Mouse (Mus musculus): Measurements from ENCODE around the gene Gas2l2. TPM values are rescaled to one million over a fixed set of nuclear protein-coding genes. Genes with fewer than 3 reads are reported as not detected.

The Gas2l2 gene
- polyA plus RNA-seq, 1 experiment from 2014 or later = not detected

GRCm38 (mm10) chr11:83455608-83456007, 26.4 kb upstream of the Gas2l2 start:
- Histone ChIP-seq H3K4me3 (no peak overlapping the region), H3K4me1 (peaks cover 41% of the 10 kb centered on the region), H3K27me3 (replicated peaks; ENCODE audit: low read depth, poor library complexity, severe bottlenecking) (peaks cover 18% of the 10 kb centered on the region), H3K27ac (replicated peaks) (no peak overlapping the region), H3K9me3 (no peaks in the 10 kb centered on the region), H3K36me3 (replicated peaks) (no peaks in the 10 kb centered on the region)
- DNase-seq (ENCODE audit: low spot score) = no peak
- WGBS = 69% methylated on average over 3 of the region's 3 CpGs

GRCm38 (mm10) chr11:83454548-83454947, 25.3 kb upstream of the Gas2l2 start:
- no peaks in the 10 kb centered on the region for H3K36me3 ChIP-seq (replicated peaks)
- 0 out of 2 replicates have a peak, but pooled peaks cover 7% of the 10 kb centered on the region for H3K27me3 ChIP-seq (replicated peaks; ENCODE audit: low read depth, poor library complexity, severe bottlenecking)
- no peak overlapping the region for H3K4me3 ChIP-seq
- peak overlapping the region; percentile 19; the same call in 1 of the 2 replicates for H3K27ac ChIP-seq (replicated peaks)
- no peaks in the 10 kb centered on the region for H3K9me3 ChIP-seq
- no peak for DNase-seq (ENCODE audit: low spot score)
- peaks cover 48% of the 10 kb centered on the region for H3K4me1 ChIP-seq
- 14% methylated on average over 4 of the region's 4 CpGs for WGBS

- Histone ChIP-seq H3K9me3 (no peaks in the 10 kb centered on the region), H3K4me1 (peaks cover 58% of the 10 kb centered on the region), H3K36me3 (replicated peaks) (no peaks in the 10 kb centered on the region), H3K27ac (replicated peaks) (no peak overlapping the region), H3K27me3 (replicated peaks; ENCODE audit: low read depth, poor library complexity, severe bottlenecking) (peaks cover 22% of the 10 kb centered on the region), H3K4me3 (no peak overlapping the region)
- WGBS = 88% methylated on average over 10 of the region's 10 CpGs
- no peak for DNase-seq (ENCODE audit: low spot score)
These were observed 22.0 kb upstream of the Gas2l2 start for GRCm38 (mm10) chr11:83451281-83451680.

- H3K4me3 ChIP-seq = no peak overlapping the region
- peaks cover 51% of the 10 kb centered on the region for H3K4me1 ChIP-seq
- no peaks in the 10 kb centered on the region for H3K9me3 ChIP-seq
- peaks cover 29% of the 10 kb centered on the region for H3K27me3 ChIP-seq (replicated peaks; ENCODE audit: low read depth, poor library complexity, severe bottlenecking)
- no peaks in the 10 kb centered on the region for H3K36me3 ChIP-seq (replicated peaks)
- WGBS = 49% methylated on average over 1 of the region's 1 CpGs
- H3K27ac ChIP-seq (replicated peaks) = no peak overlapping the region
- DNase-seq (ENCODE audit: low spot score) = no peak
These were observed 21.3 kb upstream of the Gas2l2 start for GRCm38 (mm10) chr11:83450550-83450949.

GRCm38 (mm10) chr11:83449298-83449697, 20.0 kb upstream of the Gas2l2 start:
- peak; percentile 50 for DNase-seq (ENCODE audit: low spot score)
- H3K4me1 ChIP-seq = peaks cover 46% of the 10 kb centered on the region
- 30% methylated on average over 4 of the region's 4 CpGs for WGBS
- no peaks in the 10 kb centered on the region for H3K36me3 ChIP-seq (replicated peaks)
- H3K9me3 ChIP-seq = no peaks in the 10 kb centered on the region
- peak overlapping the region; percentile 78 for H3K27ac ChIP-seq (replicated peaks)
- peaks cover 37% of the 10 kb centered on the region for H3K27me3 ChIP-seq (replicated peaks; ENCODE audit: low read depth, poor library complexity, severe bottlenecking)
- no peak overlapping the region for H3K4me3 ChIP-seq

- Histone ChIP-seq H3K27me3 (replicated peaks; ENCODE audit: low read depth, poor library complexity, severe bottlenecking) (peaks cover 41% of the 10 kb centered on the region), H3K4me3 (no peak overlapping the region), H3K27ac (replicated peaks) (peak overlapping the region; percentile 78), H3K36me3 (replicated peaks) (no peaks in the 10 kb centered on the region), H3K9me3 (no peaks in the 10 kb centered on the region), H3K4me1 (peaks cover 48% of the 10 kb centered on the region)
- DNase-seq (ENCODE audit: low spot score) = no peak
These were observed 19.6 kb upstream of the Gas2l2 start for GRCm38 (mm10) chr11:83448927-83449236.

GRCm38 (mm10) chr11:83448021-83448926, 19.0 kb upstream of the Gas2l2 start:
- H3K9me3 ChIP-seq = no peaks in the 10 kb centered on the region
- 28% methylated on average over 16 of the region's 16 CpGs for WGBS
- H3K4me3 ChIP-seq = no peak overlapping the region
- H3K27ac ChIP-seq (replicated peaks) = peak overlapping the region; percentile 78
- no peaks in the 10 kb centered on the region for H3K36me3 ChIP-seq (replicated peaks)
- peaks cover 47% of the 10 kb centered on the region for H3K27me3 ChIP-seq (replicated peaks; ENCODE audit: low read depth, poor library complexity, severe bottlenecking)
- peaks cover 54% of the 10 kb centered on the region for H3K4me1 ChIP-seq
- DNase-seq (ENCODE audit: low spot score) = peak; percentile 59

GRCm38 (mm10) chr11:83447612-83448011, 18.4 kb upstream of the Gas2l2 start:
- no peaks in the 10 kb centered on the region for H3K9me3 ChIP-seq
- peaks cover 54% of the 10 kb centered on the region for H3K27me3 ChIP-seq (replicated peaks; ENCODE audit: low read depth, poor library complexity, severe bottlenecking)
- WGBS = 59% methylated on average over 10 of the region's 10 CpGs
- peak overlapping the region; percentile 78; the same call in 1 of the 2 replicates for H3K27ac ChIP-seq (replicated peaks)
- H3K4me3 ChIP-seq = no peak overlapping the region
- H3K4me1 ChIP-seq = peaks cover 58% of the 10 kb centered on the region
- H3K36me3 ChIP-seq (replicated peaks) = no peaks in the 10 kb centered on the region
- DNase-seq (ENCODE audit: low spot score) = no peak

- H3K27me3 ChIP-seq (replicated peaks; ENCODE audit: low read depth, poor library complexity, severe bottlenecking) = peaks cover 70% of the 10 kb centered on the region
- peak overlapping the region; percentile 43 for H3K4me3 ChIP-seq
- no peak for DNase-seq (ENCODE audit: low spot score)
- 30% methylated on average over 19 of the region's 19 CpGs for WGBS
- no peak overlapping the region for H3K27ac ChIP-seq (replicated peaks)
- H3K4me1 ChIP-seq = peaks cover 70% of the 10 kb centered on the region
- no peaks in the 10 kb centered on the region for H3K9me3 ChIP-seq
- H3K36me3 ChIP-seq (replicated peaks) = no peaks in the 10 kb centered on the region
These were observed 15.7 kb upstream of the Gas2l2 start for GRCm38 (mm10) chr11:83445001-83445400.

- Histone ChIP-seq H3K9me3 (no peaks in the 10 kb centered on the region), H3K4me3 (peak overlapping the region; percentile 25; the same call in 1 of the 2 replicates), H3K4me1 (peaks cover 62% of the 10 kb centered on the region), H3K27ac (replicated peaks) (no peak overlapping the region), H3K36me3 (replicated peaks) (no peaks in the 10 kb centered on the region), H3K27me3 (replicated peaks; ENCODE audit: low read depth, poor library complexity, severe bottlenecking) (peaks cover 77% of the 10 kb centered on the region)
- WGBS = 12% methylated on average over 7 of the region's 7 CpGs
- no peak for DNase-seq (ENCODE audit: low spot score)
These were observed 14.6 kb upstream of the Gas2l2 start for GRCm38 (mm10) chr11:83443824-83444223.

- 11% methylated on average over 29 of the region's 29 CpGs for WGBS
- H3K27me3 ChIP-seq (replicated peaks; ENCODE audit: low read depth, poor library complexity, severe bottlenecking) = peaks cover 82% of the 10 kb centered on the region
These were observed 13.5 kb upstream of the Gas2l2 start for GRCm38 (mm10) chr11:83442596-83443267.

GRCm38 (mm10) chr11:83441235-83441634, 12.0 kb upstream of the Gas2l2 start:
- 42% methylated on average over 7 of the region's 7 CpGs for WGBS
- Histone ChIP-seq H3K4me1 (peaks cover 41% of the 10 kb centered on the region), H3K9me3 (no peaks in the 10 kb centered on the region), H3K4me3 (0 out of 2 replicates have a peak overlapping the region, but pooled peaks have one; percentile 72), H3K27ac (replicated peaks) (no peak overlapping the region), H3K27me3 (replicated peaks; ENCODE audit: low read depth, poor library complexity, severe bottlenecking) (peaks cover 67% of the 10 kb centered on the region), H3K36me3 (replicated peaks) (no peaks in the 10 kb centered on the region)
- no peak for DNase-seq (ENCODE audit: low spot score)

More at GRCm38 (mm10) chr11:83442596-83443267, 13.5 kb upstream of the Gas2l2 start:
- Histone ChIP-seq H3K4me3 (peak overlapping the region; percentile 43), H3K36me3 (replicated peaks) (no peaks in the 10 kb centered on the region), H3K27ac (replicated peaks) (no peak overlapping the region), H3K9me3 (no peaks in the 10 kb centered on the region), H3K4me1 (peaks cover 51% of the 10 kb centered on the region)
- DNase-seq (ENCODE audit: low spot score) = peak; percentile 77

Data from embryonic facial prominence, embryonic 10.5 days (tissue).